Mouse (Mus musculus): ENCODE data around the gene Tcl1b1.
"Not testable (repeated sequence)": the region's sequence is repeated elsewhere in the genome, so short reads cannot be mapped to it uniquely, and the experiment has no call there.

GRCm38 (mm10) chr12:105137729-105138128 lies 21.8 kb upstream of the Tcl1b1 start:
- not testable (repeated sequence) for TF ChIP-seq CTCF (IDR thresholded peaks at IDR 0.05; ENCODE audit: borderline replicate concordance, insufficient read depth, low read length); POLR2A (IDR thresholded peaks at IDR 0.05; ENCODE audit: low read depth, low read length)
